Mouse (Mus musculus) stomach, postnatal 0 days (tissue): ENCODE measurements around the gene Nubp1.

Experiments
- CTCF ChIP-seq: IDR thresholded peaks from 2 replicates; pipeline ENCODE4 v1.5.1; 2016; ENCODE audit warnings: antibody characterized with exemption, low read depth, mild to moderate bottlenecking, moderate library complexity
- EP300 ChIP-seq: optimal IDR thresholded peaks from 2 replicates; pipeline ENCODE3; 2016; ENCODE audit warnings: antibody characterized with exemption

GRCm38 (mm10) chr16:10460188-10460587, 48.4 kb downstream of the Nubp1 start:
- no peak for TF ChIP-seq CTCF
- TF ChIP-seq EP300 = no peak
